Mouse (Mus musculus) stomach, postnatal 0 days (tissue): Measurements from ENCODE around the gene Ap2a1.

Experiments
- CTCF ChIP-seq: IDR thresholded peaks from 2 replicates; pipeline ENCODE4 v1.5.1; 2016; ENCODE audit warnings: antibody characterized with exemption, low read depth, mild to moderate bottlenecking, moderate library complexity
- EP300 ChIP-seq: optimal IDR thresholded peaks from 2 replicates; pipeline ENCODE3; 2016; ENCODE audit warnings: antibody characterized with exemption

DNA sequence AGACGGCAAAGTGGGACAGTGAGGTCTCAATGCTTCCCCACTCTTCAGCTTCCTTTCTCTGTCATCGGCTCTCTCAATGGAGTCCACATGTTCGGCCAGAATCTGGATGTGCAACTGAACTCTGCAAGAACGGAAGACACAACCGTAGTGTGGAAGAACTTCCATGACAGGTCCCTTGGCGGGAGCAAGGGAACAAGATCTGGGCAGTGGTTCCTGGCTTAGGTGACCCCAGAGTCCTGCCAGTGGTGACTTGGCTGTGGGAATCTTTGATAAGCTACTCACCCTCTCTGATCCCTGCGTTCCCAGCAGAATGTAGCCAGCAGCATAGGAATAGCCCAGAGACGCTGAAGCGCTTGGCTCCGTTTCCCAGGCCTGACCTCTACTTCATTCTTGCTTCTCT is 32.8 kb downstream of the Ap2a1 start:
- TF ChIP-seq CTCF (no peak), EP300 (no peak)
